30 mouse cellular contexts compared by ENCODE assay signal in genomic region chr2:35173666-35174065, GRCm38 (mm10). TPM values are rescaled to one million over a fixed set of nuclear protein-coding genes. Genes with fewer than 3 reads are reported as not detected.
A peak's percentile ranks its signal among the peaks of the same experiment; 100 is the strongest.
DNase-seq lines count a peak whose midpoint lies in the region; ATAC-seq and TF ChIP-seq lines count a peak whose summit lies in the region.
"Had no signal": no experiment of that assay in that cellular context is flagged by ENCODE, and none has a peak within 500 bp of the region (broad histone marks: within the 10 kb centered on the region; RNA-seq: fewer than 3 reads in every experiment).

No protein-coding gene starts in this region.

- H3K4me3 ChIP-seq in kidney, postnatal 0 days (replicated peaks; ENCODE audit: low read depth, low read length), result no peak overlapping the region
- no peak overlapping the region for H3K4me3 ChIP-seq in kidney, embryonic 14.5 days (ENCODE audit: low read length)
- H3K4me3 ChIP-seq in lung, postnatal 0 days (ENCODE audit: low read depth, low read length), result no peak overlapping the region
- H3K4me3 ChIP-seq in limb, embryonic 15.5 days, result no peak overlapping the region
- H3K4me3 ChIP-seq: embryonic facial prominence, embryonic 12.5 days; heart, adult 2 months; kidney, embryonic 15.5 days; megakaryocyte, embryonic 14.5 days; midbrain, embryonic 13.5 days; neural tube, embryonic 15.5 days; stomach, embryonic 15.5 days had no signal

- WGBS in kidney, postnatal 0 days, result 83% methylated on average over 5 of the region's 5 CpGs
- WGBS in kidney, embryonic 14.5 days, result 86% methylated on average over 5 of the region's 5 CpGs
- WGBS in lung, postnatal 0 days, result 64% methylated on average over 5 of the region's 5 CpGs
- 84% methylated on average over 5 of the region's 5 CpGs for WGBS in limb, embryonic 15.5 days

- H3K9me3 ChIP-seq in kidney, postnatal 0 days (replicated peaks; ENCODE audit: low read length), result no peaks in the 10 kb centered on the region
- H3K9me3 ChIP-seq in kidney, embryonic 14.5 days (ENCODE audit: control insufficient read depth, low read length), result no peaks in the 10 kb centered on the region
- H3K9me3 ChIP-seq in lung, postnatal 0 days (ENCODE audit: low read length), result no peaks in the 10 kb centered on the region
- H3K9me3 ChIP-seq in limb, embryonic 15.5 days, result no peaks in the 10 kb centered on the region
- H3K9me3 ChIP-seq: embryonic facial prominence, embryonic 12.5 days; kidney, embryonic 15.5 days; megakaryocyte, embryonic 14.5 days; midbrain, embryonic 13.5 days; neural tube, embryonic 15.5 days; stomach, embryonic 15.5 days had no signal

- no peak overlapping the region for H3K9ac ChIP-seq in kidney, postnatal 0 days (ENCODE audit: low read depth, low read length)
- H3K9ac ChIP-seq in kidney, embryonic 14.5 days (ENCODE audit: low read depth, low read length), result no peak overlapping the region
- H3K9ac ChIP-seq in lung, postnatal 0 days (replicated peaks; ENCODE audit: low read depth), result no peak overlapping the region
- no peak overlapping the region for H3K9ac ChIP-seq in limb, embryonic 15.5 days
- H3K9ac ChIP-seq: embryonic facial prominence, embryonic 12.5 days; kidney, embryonic 15.5 days; liver, embryonic 14.5 days; midbrain, embryonic 13.5 days; neural tube, embryonic 15.5 days; stomach, embryonic 15.5 days had no signal

- no peaks in the 10 kb centered on the region for H3K27me3 ChIP-seq in kidney, postnatal 0 days (ENCODE audit: insufficient read depth, low read length)
- H3K27me3 ChIP-seq in kidney, embryonic 14.5 days (ENCODE audit: control insufficient read depth, insufficient read depth, low read length), result no peaks in the 10 kb centered on the region
- no peaks in the 10 kb centered on the region for H3K27me3 ChIP-seq in lung, postnatal 0 days (replicated peaks; ENCODE audit: insufficient read depth, low read length)
- H3K27me3 ChIP-seq in limb, embryonic 15.5 days, result no peaks in the 10 kb centered on the region
- H3K27me3 ChIP-seq: embryonic facial prominence, embryonic 12.5 days; kidney, embryonic 15.5 days; megakaryocyte, embryonic 14.5 days; midbrain, embryonic 13.5 days; neural tube, embryonic 15.5 days; stomach, embryonic 15.5 days had no signal

- no peak for DNase-seq in kidney, postnatal 0 days (ENCODE audit: low spot score)
- DNase-seq in lung, postnatal 0 days (ENCODE audit: low spot score), result peak; percentile 44
- DNase-seq in lung, postnatal 10 days, result no peak
- no peak for DNase-seq in embryo, embryonic 9.5 days (ENCODE audit: extremely low spot score)
- no peak for DNase-seq in gastrocnemius, postnatal 4 days (ENCODE audit: low spot score in 2 of 2)
- DNase-seq: adrenal gland, postnatal 25 days; B cell, adult 2 months; cerebellum, adult 2 months; cerebellum, postnatal 14 days; gastrocnemius, postnatal 25 days; heart, postnatal 14 days; kidney, adult 11 months; kidney, postnatal 36 days; liver; lung, postnatal 14 days; retina, postnatal 1 day; right cerebral cortex, postnatal 14 days; thymus, postnatal 25 days had no signal

- H3K36me3 ChIP-seq in kidney, postnatal 0 days (ENCODE audit: insufficient read depth, low read length), result peaks cover 30% of the 10 kb centered on the region
- H3K36me3 ChIP-seq in kidney, embryonic 14.5 days (ENCODE audit: control insufficient read depth, insufficient read depth, low read length), result peaks cover 87% of the 10 kb centered on the region
- H3K36me3 ChIP-seq in lung, postnatal 0 days (ENCODE audit: insufficient read depth, low read length), result peaks cover 18% of the 10 kb centered on the region
- H3K36me3 ChIP-seq in limb, embryonic 15.5 days, result peaks cover 88% of the 10 kb centered on the region

- H3K4me2 ChIP-seq in kidney, postnatal 0 days (ENCODE audit: low read length), result no peak overlapping the region
- H3K4me2 ChIP-seq in kidney, embryonic 14.5 days (replicated peaks; ENCODE audit: low read depth, low read length), result no peak overlapping the region
- H3K4me2 ChIP-seq in lung, postnatal 0 days (replicated peaks; ENCODE audit: low read depth, low read length), result no peak overlapping the region
- H3K4me2 ChIP-seq in limb, embryonic 15.5 days, result no peak overlapping the region
- H3K4me2 ChIP-seq: embryonic facial prominence, embryonic 12.5 days; kidney, embryonic 15.5 days; midbrain, embryonic 13.5 days; neural tube, embryonic 15.5 days; stomach, embryonic 15.5 days had no signal

- no peak for TF ChIP-seq EP300 in lung, postnatal 0 days (IDR thresholded peaks at IDR 0.05)

- peaks cover 5% of the 10 kb centered on the region; the same call in 1 of the 2 replicates for H3K4me1 ChIP-seq in kidney, postnatal 0 days (replicated peaks; ENCODE audit: insufficient read depth, low read length)
- no peaks in the 10 kb centered on the region for H3K4me1 ChIP-seq in kidney, embryonic 14.5 days (ENCODE audit: control insufficient read depth, insufficient read depth, low read length)
- H3K4me1 ChIP-seq in lung, postnatal 0 days (ENCODE audit: insufficient read depth, low read depth, low read length), result peaks cover 11% of the 10 kb centered on the region
- H3K4me1 ChIP-seq in limb, embryonic 15.5 days, result 0 out of 2 replicates have a peak, but pooled peaks cover 2% of the 10 kb centered on the region
- H3K4me1 ChIP-seq: embryonic facial prominence, embryonic 12.5 days; midbrain, embryonic 13.5 days; neural tube, embryonic 15.5 days; stomach, embryonic 15.5 days had no signal

- H3K27ac ChIP-seq in kidney, postnatal 0 days, result no peak overlapping the region
- no peak overlapping the region for H3K27ac ChIP-seq in kidney, embryonic 14.5 days (ENCODE audit: low read depth, low read length)
- H3K27ac ChIP-seq in lung, postnatal 0 days (ENCODE audit: low read length), result no peak overlapping the region
- H3K27ac ChIP-seq in limb, embryonic 15.5 days, result no peak overlapping the region
- H3K27ac ChIP-seq: embryonic facial prominence, embryonic 12.5 days; liver, embryonic 14.5 days; midbrain, embryonic 13.5 days; neural tube, embryonic 15.5 days; stomach, embryonic 15.5 days had no signal

- TF ChIP-seq CTCF in kidney, postnatal 0 days (IDR thresholded peaks at IDR 0.05; ENCODE audit: low read depth), result no peak
- TF ChIP-seq CTCF in lung, postnatal 0 days (IDR thresholded peaks at IDR 0.05), result no peak

- 0 out of 2 replicates have a peak, but pooled peaks have one; percentile 15 for ATAC-seq in kidney, postnatal 0 days (replicated peaks; ENCODE audit: low FRiP score, low read depth)
- ATAC-seq in kidney, embryonic 14.5 days (ENCODE audit: low FRiP score, low TSS enrichment), result no peak
- ATAC-seq in lung, postnatal 0 days, result no peak
- peak; percentile 33; the same call in 1 of the 2 replicates for ATAC-seq in limb, embryonic 15.5 days (ENCODE audit: insufficient number of reproducible peaks, low FRiP score, low TSS enrichment, low read depth)
- ATAC-seq: forebrain, embryonic 14.5 days; hindbrain, embryonic 16.5 days; midbrain, embryonic 13.5 days had no signal

RNA-seq across cellular contexts. Expression of gene Rab14, which starts 27.3 kb away (rescaled TPM):
- 429 and 454 TPM in 2 replicates for polyA plus RNA-seq in kidney, postnatal 0 days (2015; fragmentation: Nextera tagmentation; extraction: Ambion mirVana)
- 308 and 329 TPM in 2 replicates for polyA plus RNA-seq in kidney, embryonic 14.5 days (2014; fragmentation: Nextera tagmentation; extraction: Ambion mirVana)
- 434 and 473 TPM in 2 replicates for polyA plus RNA-seq in lung, postnatal 0 days (2015; fragmentation: Nextera tagmentation; extraction: Ambion mirVana)
- polyA plus RNA-seq in limb, embryonic 15.5 days (2015; fragmentation: Nextera tagmentation; extraction: Ambion mirVana), result 341 and 342 TPM in 2 replicates
- 100 to 1,000 TPM; 119 to 130 TPM for total RNA-seq in gastrocnemius, postnatal 4 days (2021)

Comparison
In these comparisons a context has a peak if more than half of its experiments do, and no peak if none do; other contexts are left out.
1. ATAC-seq: peak in kidney, postnatal 0 days (single experiment) and limb, embryonic 15.5 days (single experiment); none in kidney, embryonic 14.5 days (single experiment) and lung, postnatal 0 days (single experiment).